Mouse (Mus musculus) embryonic facial prominence, embryonic 11.5 days (tissue): Measurements from ENCODE around the gene 1700011L22Rik. TPM values are rescaled to one million over a fixed set of nuclear protein-coding genes. Genes with fewer than 3 reads are reported as not detected.

Experiments used
- ATAC-seq: fragments of 200-750 bp; cut with Nextera tagmentation; replicated peaks from 2 replicates; pipeline ENCODE4 v1.8.0; 2017; ENCODE audit warnings: low read depth; ENCODE audit not compliant: insufficient number of reproducible peaks, low FRiP score, low TSS enrichment
- DNase-seq: peaks from one replicate; pipeline ENCODE4 v3.0.0-alpha.2; 2015; ENCODE audit warnings: low spot score
- H3K27ac ChIP-seq: fragments of 300-500 bp; sonication (generic); replicated peaks from 2 replicates; pipeline ENCODE4 v1.5.1; 2014; ENCODE audit warnings: mild to moderate bottlenecking, low read depth, low read length, control low read depth
- H3K27me3 ChIP-seq: fragments of 300-500 bp; sonication (generic); 2 replicates; pipeline ENCODE4 v1.6.1; 2014; ENCODE audit warnings: mild to moderate bottlenecking, low read length, moderate library complexity, mixed read lengths; ENCODE audit not compliant: control insufficient read depth, insufficient read depth
- H3K36me3 ChIP-seq: fragments of 300-500 bp; sonication (generic); replicated peaks from 2 replicates; pipeline ENCODE4 v1.6.1; 2014; ENCODE audit warnings: low read depth, mild to moderate bottlenecking, low read length, moderate library complexity, mixed read lengths; ENCODE audit not compliant: control insufficient read depth, insufficient read depth
- H3K4me1 ChIP-seq: fragments of 300-500 bp; sonication (generic); 2 replicates; pipeline ENCODE4 v1.6.1; 2014; ENCODE audit warnings: low read length, mixed read lengths; ENCODE audit not compliant: control insufficient read depth, insufficient read depth
- H3K4me2 ChIP-seq: fragments of 300-500 bp; sonication (generic); 2 replicates; pipeline ENCODE4 v1.6.1; 2014; ENCODE audit warnings: low read depth, mild to moderate bottlenecking, control low read depth, low read length, moderate library complexity
- H3K4me3 ChIP-seq: fragments of 300-500 bp; sonication (generic); 2 replicates; pipeline ENCODE4 v1.5.1; 2014; ENCODE audit warnings: low read depth, low read length, control low read depth
- H3K9ac ChIP-seq: fragments of 300-500 bp; sonication (generic); replicated peaks from 2 replicates; pipeline ENCODE4 v1.6.1; 2014; ENCODE audit warnings: mild to moderate bottlenecking, control low read depth, low read length
- H3K9me3 ChIP-seq: fragments of 300-500 bp; sonication (generic); replicated peaks from 2 replicates; pipeline ENCODE4 v1.6.1; 2016; ENCODE audit warnings: mild to moderate bottlenecking, low read length, inconsistent platforms, mixed read lengths; ENCODE audit not compliant: control insufficient read depth
- WGBS: fragments of 180-500 bp; shearing (Covaris S2); extraction: QIAGEN DNeasy Blood & Tissue Kit; methylation state at CpG from one replicate; pipeline ENCODE4 v1.1.7; 2014; 5-methylcytosine and 5-hydroxymethylcytosine counted together
- polyA plus RNA-seq: library from polyadenylated mRNA; unstranded; fragments of >200 nt; fragmentation: Nextera tagmentation; extraction: Ambion mirVana; gene quantifications from 2 replicates; pipeline ENCODE4 v1.2.1, GENCODE M21; 2014

Gene 1700011L22Rik
- polyA plus RNA-seq, 1 experiment from 2014 or later, result not detected

GRCm38 (mm10) chr8:79272676-79273075, 24.3 kb upstream of the 1700011L22Rik start:
- no peak overlapping the region for H3K27ac ChIP-seq
- H3K4me1 ChIP-seq, result no peaks in the 10 kb centered on the region
- H3K9me3 ChIP-seq, result no peaks in the 10 kb centered on the region
- H3K4me3 ChIP-seq, result no peak overlapping the region
- no peak overlapping the region for H3K4me2 ChIP-seq
- 84% methylated on average over 4 of the region's 4 CpGs for WGBS
- no peak overlapping the region for H3K9ac ChIP-seq
- DNase-seq (no peak), ATAC-seq (no peak)
- no peaks in the 10 kb centered on the region for H3K27me3 ChIP-seq
- peaks cover 5% of the 10 kb centered on the region for H3K36me3 ChIP-seq

GRCm38 (mm10) chr8:79268921-79269320, 20.6 kb upstream of the 1700011L22Rik start:
- Histone ChIP-seq H3K4me1 (no peaks in the 10 kb centered on the region), H3K27me3 (no peaks in the 10 kb centered on the region), H3K9me3 (no peaks in the 10 kb centered on the region), H3K9ac (no peak overlapping the region), H3K4me3 (no peak overlapping the region), H3K27ac (no peak overlapping the region), H3K4me2 (no peak overlapping the region), H3K36me3 (peaks cover 5% of the 10 kb centered on the region)
- DNase-seq (no peak), ATAC-seq (no peak)
- WGBS, result 93% methylated on average over 7 of the region's 7 CpGs

GRCm38 (mm10) chr8:79261920-79262319, 13.6 kb upstream of the 1700011L22Rik start:
- Histone ChIP-seq H3K27ac (no peak overlapping the region), H3K4me3 (no peak overlapping the region), H3K9ac (no peak overlapping the region), H3K9me3 (no peaks in the 10 kb centered on the region), H3K27me3 (no peaks in the 10 kb centered on the region), H3K4me1 (no peaks in the 10 kb centered on the region), H3K4me2 (no peak overlapping the region), H3K36me3 (no peaks in the 10 kb centered on the region)
- DNase-seq (no peak), ATAC-seq (no peak)
- 90% methylated on average over 5 of the region's 5 CpGs for WGBS

- no peak for DNase-seq
- Histone ChIP-seq H3K9me3 (no peaks in the 10 kb centered on the region), H3K4me1 (no peaks in the 10 kb centered on the region), H3K4me3 (no peak overlapping the region), H3K36me3 (no peaks in the 10 kb centered on the region), H3K4me2 (no peak overlapping the region), H3K27me3 (no peaks in the 10 kb centered on the region), H3K9ac (no peak overlapping the region), H3K27ac (no peak overlapping the region)
- 87% methylated on average over 8 of the region's 8 CpGs for WGBS
- ATAC-seq, result no peak
Observed at GRCm38 (mm10) chr8:79256076-79256705, 7.8 kb upstream of the 1700011L22Rik start.

- Histone ChIP-seq H3K9me3 (no peaks in the 10 kb centered on the region), H3K4me3 (no peak overlapping the region), H3K9ac (no peak overlapping the region), H3K4me1 (no peaks in the 10 kb centered on the region), H3K4me2 (no peak overlapping the region), H3K27ac (no peak overlapping the region), H3K27me3 (no peaks in the 10 kb centered on the region), H3K36me3 (no peaks in the 10 kb centered on the region)
- 90% methylated on average over 6 of the region's 6 CpGs for WGBS
- ATAC-seq, result no peak
- DNase-seq, result no peak
Observed at GRCm38 (mm10) chr8:79253742-79254141, 5.4 kb upstream of the 1700011L22Rik start.

- H3K4me3 ChIP-seq, result no peak overlapping the region
- DNase-seq (no peak), ATAC-seq (no peak)
- no peaks in the 10 kb centered on the region for H3K27me3 ChIP-seq
- no peak overlapping the region for H3K9ac ChIP-seq
- H3K4me2 ChIP-seq, result no peak overlapping the region
- no peak overlapping the region for H3K27ac ChIP-seq
- 86% methylated on average over 2 of the region's 2 CpGs for WGBS
- H3K4me1 ChIP-seq, result no peaks in the 10 kb centered on the region
- no peaks in the 10 kb centered on the region for H3K9me3 ChIP-seq
- no peaks in the 10 kb centered on the region for H3K36me3 ChIP-seq
Observed at GRCm38 (mm10) chr8:79243422-79243821, 4.9 kb downstream of the 1700011L22Rik start.

GRCm38 (mm10) chr8:79239996-79240395, 8.4 kb downstream of the 1700011L22Rik start:
- Histone ChIP-seq H3K4me2 (no peak overlapping the region), H3K9me3 (no peaks in the 10 kb centered on the region), H3K27me3 (no peaks in the 10 kb centered on the region), H3K36me3 (no peaks in the 10 kb centered on the region), H3K9ac (no peak overlapping the region), H3K27ac (no peak overlapping the region), H3K4me3 (no peak overlapping the region), H3K4me1 (no peaks in the 10 kb centered on the region)
- WGBS, result 84% methylated on average over 7 of the region's 7 CpGs
- ATAC-seq (no peak), DNase-seq (no peak)

- no peaks in the 10 kb centered on the region for H3K4me1 ChIP-seq
- H3K9me3 ChIP-seq, result no peaks in the 10 kb centered on the region
- ATAC-seq (no peak), DNase-seq (no peak)
- H3K4me3 ChIP-seq, result no peak overlapping the region
- H3K4me2 ChIP-seq, result no peak overlapping the region
- no peak overlapping the region for H3K9ac ChIP-seq
- 73% methylated on average over 3 of the region's 3 CpGs for WGBS
- H3K27me3 ChIP-seq, result no peaks in the 10 kb centered on the region
- H3K27ac ChIP-seq, result no peak overlapping the region
- H3K36me3 ChIP-seq, result no peaks in the 10 kb centered on the region
Observed at GRCm38 (mm10) chr8:79239320-79239719, 9.1 kb downstream of the 1700011L22Rik start.
